Mouse (Mus musculus) forebrain, embryonic 14.5 days (tissue): Measurements from ENCODE around the gene Scimp. TPM values are rescaled to one million over a fixed set of nuclear protein-coding genes. Genes with fewer than 3 reads are reported as not detected.
A peak's percentile ranks its signal among the peaks of the same experiment; 100 is the strongest.

Experiments used
- ATAC-seq: fragments of 200-750 bp; cut with Nextera tagmentation; 2 replicates; pipeline ENCODE4 v1.8.0; 2017; ENCODE audit warnings: mild to moderate bottlenecking, moderate library complexity
- DNase-seq: peaks from one replicate; pipeline ENCODE4 v3.0.0-alpha.2; 2015; ENCODE audit warnings: low spot score
- H3K27ac ChIP-seq: fragments of 300-500 bp; sonication (generic); 2 replicates; pipeline ENCODE4 v1.5.1; 2014; ENCODE audit warnings: low read depth, mild to moderate bottlenecking, control low read depth, low read length, moderate library complexity
- H3K27me3 ChIP-seq: fragments of 300-500 bp; sonication (generic); replicated peaks from 2 replicates; pipeline ENCODE4 v1.6.1; 2014; ENCODE audit warnings: low read length, control low read depth, mixed read lengths; ENCODE audit not compliant: control insufficient read depth, insufficient read depth
- H3K36me3 ChIP-seq: fragments of 300-500 bp; sonication (generic); 2 replicates; pipeline ENCODE4 v1.6.1; 2014; ENCODE audit warnings: low read length, control low read depth; ENCODE audit not compliant: control insufficient read depth, insufficient read depth
- H3K4me1 ChIP-seq: fragments of 300-500 bp; sonication (generic); 2 replicates; pipeline ENCODE4 v1.6.1; 2014; ENCODE audit warnings: antibody characterized with exemption, low read length, control low read depth; ENCODE audit not compliant: control insufficient read depth, insufficient read depth
- H3K4me2 ChIP-seq: fragments of 300-500 bp; sonication (generic); 2 replicates; pipeline ENCODE4 v1.6.1; 2014; ENCODE audit warnings: mild to moderate bottlenecking, control low read depth, low read length
- H3K4me3 ChIP-seq: fragments of 300-500 bp; sonication (generic); 2 replicates; pipeline ENCODE4 v1.5.1; 2014; ENCODE audit warnings: low read depth, low read length, control low read depth
- H3K9ac ChIP-seq: fragments of 300-500 bp; sonication (generic); 2 replicates; pipeline ENCODE4 v1.6.1; 2014; ENCODE audit warnings: mild to moderate bottlenecking, low read length, control low read depth, moderate library complexity
- H3K9me3 ChIP-seq: fragments of 300-500 bp; sonication (generic); replicated peaks from 2 replicates; pipeline ENCODE4 v1.6.1; 2016; ENCODE audit warnings: low read length, control low read depth, mixed read lengths; ENCODE audit not compliant: control insufficient read depth
- whole genome bisulfite sequencing: fragments of 180-500 bp; shearing (Covaris S2); extraction: QIAGEN DNeasy Blood & Tissue Kit; methylation state at CpG from one replicate; pipeline ENCODE4 v1.1.7; 2014; 5-methylcytosine and 5-hydroxymethylcytosine counted together
- polyA plus RNA-seq: library from polyadenylated mRNA; unstranded; fragments of >200 nt; fragmentation: Nextera tagmentation; extraction: Ambion mirVana; gene quantifications from 2 replicates; pipeline ENCODE4 v1.2.1, GENCODE M21; 2014

The Scimp gene
- polyA plus RNA-seq, 1 experiment from 2014 or later: not detected

- DNase-seq (no peak), ATAC-seq (no peak)
- Histone ChIP-seq H3K27ac (no peak overlapping the region), H3K36me3 (no peaks in the 10 kb centered on the region), H3K4me1 (no peaks in the 10 kb centered on the region), H3K9ac (no peak overlapping the region), H3K27me3 (no peaks in the 10 kb centered on the region), H3K9me3 (no peaks in the 10 kb centered on the region), H3K4me3 (no peak overlapping the region), H3K4me2 (no peak overlapping the region)
- 75% methylated on average over 4 of the region's 4 CpGs for WGBS
Measured at GRCm38 (mm10) chr11:70816770-70817169, 4.4 kb upstream of the Scimp start.

GRCm38 (mm10) chr11:70815498-70816078, 3.2 kb upstream of the Scimp start:
- no peaks in the 10 kb centered on the region for H3K27me3 ChIP-seq
- WGBS: 26% methylated on average over 6 of the region's 6 CpGs
- no peak overlapping the region for H3K9ac ChIP-seq
- ATAC-seq (no peak), DNase-seq (peak; percentile 80)
- no peak overlapping the region for H3K4me2 ChIP-seq
- no peaks in the 10 kb centered on the region for H3K4me1 ChIP-seq
- H3K9me3 ChIP-seq: no peaks in the 10 kb centered on the region
- H3K27ac ChIP-seq: no peak overlapping the region
- H3K4me3 ChIP-seq: no peak overlapping the region
- no peaks in the 10 kb centered on the region for H3K36me3 ChIP-seq

GRCm38 (mm10) chr11:70815071-70815470, 2.7 kb upstream of the Scimp start:
- H3K4me3 ChIP-seq: no peak overlapping the region
- WGBS: 86% methylated on average over 8 of the region's 8 CpGs
- DNase-seq (no peak), ATAC-seq (no peak)
- no peaks in the 10 kb centered on the region for H3K9me3 ChIP-seq
- no peaks in the 10 kb centered on the region for H3K4me1 ChIP-seq
- H3K4me2 ChIP-seq: no peak overlapping the region
- no peak overlapping the region for H3K27ac ChIP-seq
- no peaks in the 10 kb centered on the region for H3K27me3 ChIP-seq
- H3K9ac ChIP-seq: no peak overlapping the region
- no peaks in the 10 kb centered on the region for H3K36me3 ChIP-seq

- Histone ChIP-seq H3K4me2 (no peak overlapping the region), H3K27ac (no peak overlapping the region), H3K27me3 (no peaks in the 10 kb centered on the region), H3K9ac (no peak overlapping the region), H3K36me3 (no peaks in the 10 kb centered on the region), H3K4me1 (no peaks in the 10 kb centered on the region), H3K9me3 (no peaks in the 10 kb centered on the region), H3K4me3 (no peak overlapping the region)
- DNase-seq (peak; percentile 15), ATAC-seq (no peak)
- WGBS: 69% methylated on average over 13 of the region's 13 CpGs
Measured at GRCm38 (mm10) chr11:70811471-70812240, 730 bp downstream of the Scimp start.

GRCm38 (mm10) chr11:70811041-70811440, 1.3 kb downstream of the Scimp start:
- H3K27ac ChIP-seq: no peak overlapping the region
- ATAC-seq: no peak
- no peak overlapping the region for H3K4me3 ChIP-seq
- H3K36me3 ChIP-seq: no peaks in the 10 kb centered on the region
- no peak for DNase-seq
- no peaks in the 10 kb centered on the region for H3K4me1 ChIP-seq
- H3K9ac ChIP-seq: no peak overlapping the region
- no peaks in the 10 kb centered on the region for H3K9me3 ChIP-seq
- WGBS: 87% methylated on average over 5 of the region's 5 CpGs
- no peak overlapping the region for H3K4me2 ChIP-seq
- H3K27me3 ChIP-seq: no peaks in the 10 kb centered on the region

GRCm38 (mm10) chr11:70809011-70809410, 3.4 kb downstream of the Scimp start:
- no peaks in the 10 kb centered on the region for H3K36me3 ChIP-seq
- no peaks in the 10 kb centered on the region for H3K9me3 ChIP-seq
- no peak overlapping the region for H3K4me3 ChIP-seq
- H3K27ac ChIP-seq: no peak overlapping the region
- no peaks in the 10 kb centered on the region for H3K27me3 ChIP-seq
- H3K9ac ChIP-seq: no peak overlapping the region
- H3K4me2 ChIP-seq: no peak overlapping the region
- no peaks in the 10 kb centered on the region for H3K4me1 ChIP-seq
- DNase-seq (no peak), ATAC-seq (no peak)
- WGBS: 18% methylated on average over 1 of the region's 1 CpGs

- no peak for ATAC-seq
- Histone ChIP-seq H3K9ac (no peak overlapping the region), H3K27me3 (no peaks in the 10 kb centered on the region), H3K9me3 (no peaks in the 10 kb centered on the region), H3K27ac (no peak overlapping the region), H3K36me3 (no peaks in the 10 kb centered on the region), H3K4me2 (no peak overlapping the region), H3K4me3 (no peak overlapping the region), H3K4me1 (no peaks in the 10 kb centered on the region)
- DNase-seq: no peak
- 76% methylated on average over 3 of the region's 3 CpGs for WGBS
Measured at GRCm38 (mm10) chr11:70808101-70808500, 4.3 kb downstream of the Scimp start.

- H3K4me1 ChIP-seq: no peaks in the 10 kb centered on the region
- WGBS: 88% methylated on average over 4 of the region's 4 CpGs
- H3K4me2 ChIP-seq: no peak overlapping the region
- no peaks in the 10 kb centered on the region for H3K36me3 ChIP-seq
- no peaks in the 10 kb centered on the region for H3K27me3 ChIP-seq
- no peaks in the 10 kb centered on the region for H3K9me3 ChIP-seq
- ATAC-seq (no peak), DNase-seq (no peak)
- no peak overlapping the region for H3K4me3 ChIP-seq
- H3K27ac ChIP-seq: no peak overlapping the region
- no peak overlapping the region for H3K9ac ChIP-seq
Measured at GRCm38 (mm10) chr11:70807630-70808029, 4.8 kb downstream of the Scimp start.

GRCm38 (mm10) chr11:70806697-70807096, 5.7 kb downstream of the Scimp start:
- 90% methylated on average over 4 of the region's 4 CpGs for WGBS

More at GRCm38 (mm10) chr11:70806697-70807096, 5.7 kb downstream of the Scimp start:
- Histone ChIP-seq H3K4me1 (no peaks in the 10 kb centered on the region), H3K4me2 (no peak overlapping the region), H3K36me3 (no peaks in the 10 kb centered on the region), H3K4me3 (no peak overlapping the region), H3K27me3 (no peaks in the 10 kb centered on the region), H3K9ac (no peak overlapping the region), H3K9me3 (no peaks in the 10 kb centered on the region), H3K27ac (no peak overlapping the region)
- DNase-seq (no peak), ATAC-seq (no peak)
